Mouse (Mus musculus): ENCODE measurements at regions not wholly inside any gene's neighbourhood (a gene's known extent, or its start where the extent isn't known, plus 50 kb on each side); places are given as distances from the start of the nearest gene placed in this dataset.
"Not testable (repeated sequence)": the region's sequence is repeated elsewhere in the genome, so short reads cannot be mapped to it uniquely, and the experiment has no call there.

- in situ Hi-C loops (cut with MboI, MseI) = no loop called here
Observed at GRCm38 (mm10) chr4:66691598-66692220, 135.7 kb upstream of the Tlr4 start.

GRCm38 (mm10) chr4:66693982-66694578 is 133.3 kb upstream of the Tlr4 start:
- in situ Hi-C loops (cut with MboI, MseI) = no loop called here

- in situ Hi-C loops (cut with MboI, MseI) = loop anchor here (10.0 kb wide), 1 partner anchor 1961 kb away; no protein-coding TSS in a partner anchor
Observed at GRCm38 (mm10) chr4:66715821-66716760, 111.3 kb upstream of the Tlr4 start.

DNA sequence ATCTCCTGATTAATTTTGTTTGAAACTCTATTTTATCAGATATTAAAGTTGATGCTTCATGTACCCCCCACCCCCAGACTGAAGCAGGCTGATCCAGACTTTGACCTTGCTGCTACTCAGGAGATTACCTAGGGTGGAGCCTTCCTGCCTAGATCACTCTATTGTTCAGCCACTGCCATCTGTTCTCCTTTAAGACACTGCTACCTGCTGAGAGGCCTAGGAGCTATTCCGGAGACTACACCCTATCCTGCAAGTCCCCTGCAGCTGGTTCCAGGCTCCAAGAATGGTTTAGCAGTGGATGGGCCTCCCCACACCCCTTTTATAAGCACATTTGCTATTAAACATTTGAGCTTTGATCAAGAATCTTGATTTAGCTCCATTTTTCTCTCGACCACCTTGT is 90.0 kb upstream of the Tlr4 start:
- in situ Hi-C loops (cut with MboI, MseI) = no loop called here

GRCm38 (mm10) chr4:66743421-66743820 is 84.0 kb upstream of the Tlr4 start:
- in situ Hi-C loops (cut with MboI, MseI) = not testable (repeated sequence)

GRCm38 (mm10) chr4:66768762-66769161 is 58.6 kb upstream of the Tlr4 start:
- in situ Hi-C loops (cut with MboI, MseI) = no loop called here
